Mouse (Mus musculus) embryo, embryonic 11 days (tissue): ENCODE data around the gene Rflna.

Source experiments
- DNase-seq: peaks from one replicate; pipeline ENCODE4 v3.0.0-alpha.2; 2015

Rflna gene

GRCm38 (mm10) chr5:125006896-125007295 is 3.9 kb downstream of the Rflna start:
- no peak for DNase-seq

- no peak for DNase-seq
Observed at GRCm38 (mm10) chr5:125011166-125011565, 8.1 kb downstream of the Rflna start.

GRCm38 (mm10) chr5:125011628-125012027 is 8.6 kb downstream of the Rflna start:
- no peak for DNase-seq

- peak; percentile 70 for DNase-seq
Observed at GRCm38 (mm10) chr5:125014497-125014896, 11.5 kb downstream of the Rflna start.

GRCm38 (mm10) chr5:125015066-125015465 is 12.0 kb downstream of the Rflna start:
- no peak for DNase-seq

GRCm38 (mm10) chr5:125015576-125015975 is 12.6 kb downstream of the Rflna start:
- DNase-seq = no peak

- no peak for DNase-seq
Observed at GRCm38 (mm10) chr5:125016421-125017242, 13.6 kb downstream of the Rflna start.

GRCm38 (mm10) chr5:125017332-125017731 is 14.3 kb downstream of the Rflna start:
- DNase-seq = no peak

GRCm38 (mm10) chr5:125019099-125019498 is 16.1 kb downstream of the Rflna start:
- DNase-seq = no peak

GRCm38 (mm10) chr5:125021298-125021697 is 18.3 kb downstream of the Rflna start:
- no peak for DNase-seq

GRCm38 (mm10) chr5:125024002-125024401 is 21.0 kb downstream of the Rflna start:
- DNase-seq = peak; percentile 49

GRCm38 (mm10) chr5:125028371-125028770 is 25.4 kb downstream of the Rflna start:
- DNase-seq = no peak

- no peak for DNase-seq
Observed at GRCm38 (mm10) chr5:125028911-125029310, 25.9 kb downstream of the Rflna start.

GRCm38 (mm10) chr5:125036483-125036882 is 33.5 kb downstream of the Rflna start:
- no peak for DNase-seq

GRCm38 (mm10) chr5:125039377-125040027 is 36.5 kb downstream of the Rflna start:
- no peak for DNase-seq

GRCm38 (mm10) chr5:125040128-125040584 is 37.1 kb downstream of the Rflna start:
- DNase-seq = no peak

GRCm38 (mm10) chr5:125041578-125041977 is 38.6 kb downstream of the Rflna start:
- no peak for DNase-seq

- no peak for DNase-seq
Observed at GRCm38 (mm10) chr5:125043448-125043847, 40.4 kb downstream of the Rflna start.

- DNase-seq = peak; percentile 31
Observed at GRCm38 (mm10) chr5:125045202-125045601, 42.2 kb downstream of the Rflna start.

GRCm38 (mm10) chr5:125046436-125046835 is 43.4 kb downstream of the Rflna start:
- no peak for DNase-seq

- no peak for DNase-seq
Observed at GRCm38 (mm10) chr5:125049481-125049880, 46.5 kb downstream of the Rflna start.

- no peak for DNase-seq
Observed at GRCm38 (mm10) chr5:125052237-125052602, 49.2 kb downstream of the Rflna start.

GRCm38 (mm10) chr5:125052603-125053488 is 49.8 kb downstream of the Rflna start:
- DNase-seq = no peak
